Mouse (Mus musculus): Measurements from ENCODE around the gene Steap4. TPM values are rescaled to one million over a fixed set of nuclear protein-coding genes. Genes with fewer than 3 reads are reported as not detected.

Gene Steap4
- polyA plus RNA-seq, 1 experiment from 2014 or later: 3.4 TPM

DNA sequence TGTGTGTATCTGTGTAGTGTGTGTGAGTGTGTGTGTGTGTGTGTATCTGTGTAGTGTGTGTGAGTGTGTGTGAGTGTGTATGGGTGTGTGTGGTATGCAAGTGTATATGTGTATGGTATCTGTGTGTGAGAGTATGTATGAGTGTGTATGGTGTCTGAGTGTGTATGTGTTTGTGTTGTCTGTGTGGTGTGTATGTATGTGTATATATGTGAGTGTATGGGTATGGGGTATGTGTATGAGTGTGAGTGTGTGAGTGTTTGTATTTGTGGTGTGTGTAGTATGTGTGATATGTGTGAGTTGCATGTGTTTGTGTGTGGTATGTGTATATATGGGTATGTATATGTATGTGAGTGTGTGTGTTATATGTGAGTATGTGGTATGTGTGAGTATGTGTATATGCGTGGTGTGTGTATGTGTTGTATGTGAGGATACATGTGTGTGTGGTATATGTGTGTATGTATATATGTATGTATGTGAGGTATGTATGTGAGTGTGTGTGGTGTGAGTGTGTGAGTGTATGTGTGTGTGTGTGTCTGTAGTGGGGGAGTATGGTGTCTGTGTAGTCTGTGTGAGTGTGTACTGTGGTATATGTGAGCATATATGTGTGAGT, 35.1 kb downstream of the Steap4 start:
- Histone ChIP-seq H3K9ac (no peak overlapping the region), H3K27ac (no peak overlapping the region), H3K27me3 (no peaks in the 10 kb centered on the region), H3K4me3 (no peak overlapping the region), H3K9me3 (no peaks in the 10 kb centered on the region), H3K4me2 (replicated peaks) (no peak overlapping the region), H3K36me3 (no peaks in the 10 kb centered on the region), H3K4me1 (peaks cover 8% of the 10 kb centered on the region; the same call in 1 of the 2 replicates)
- 93% methylated on average over 1 of the region's 1 CpGs for WGBS
- no peak for ATAC-seq (ENCODE audit: low FRiP score, low read depth)

DNA sequence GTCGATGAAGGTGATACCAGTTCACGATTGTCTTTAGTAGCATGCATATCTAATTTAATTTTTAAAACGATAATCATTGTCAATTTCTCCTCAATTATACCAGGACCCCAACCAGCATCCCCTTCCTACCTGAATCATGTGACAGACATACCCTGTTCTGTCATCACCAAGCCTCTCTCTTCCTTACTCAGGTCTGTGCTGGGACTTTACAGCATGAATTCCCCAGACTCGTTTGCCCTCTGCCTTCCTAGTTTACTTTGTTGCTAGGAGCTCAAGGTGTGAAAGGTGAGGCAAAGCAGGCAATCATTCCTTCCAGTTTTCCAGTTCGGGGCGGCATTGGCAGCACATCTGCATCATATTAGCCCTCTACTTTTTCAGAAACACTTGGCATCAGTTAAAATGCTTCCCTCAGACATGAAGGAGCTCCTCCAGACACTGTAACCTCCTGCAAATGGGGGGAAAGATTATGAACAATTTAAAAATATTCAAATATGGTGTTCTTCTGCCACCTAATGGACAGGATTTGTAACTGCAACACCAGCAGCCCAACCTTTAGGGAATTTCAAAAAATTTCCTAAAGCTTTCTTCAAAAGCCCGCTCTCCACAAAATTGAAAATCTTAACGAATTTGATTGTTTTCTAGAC, 36.3 kb downstream of the Steap4 start:
- no peak overlapping the region for H3K4me3 ChIP-seq
- H3K4me1 ChIP-seq: peaks cover 8% of the 10 kb centered on the region; the same call in 1 of the 2 replicates
- no peaks in the 10 kb centered on the region for H3K36me3 ChIP-seq
- H3K4me2 ChIP-seq (replicated peaks): peak overlapping the region; percentile 19; the same call in 1 of the 2 replicates
- no peaks in the 10 kb centered on the region for H3K9me3 ChIP-seq
- H3K27ac ChIP-seq: no peak overlapping the region
- no peaks in the 10 kb centered on the region for H3K27me3 ChIP-seq
- ATAC-seq (ENCODE audit: low FRiP score, low read depth): peak; percentile 83
- H3K9ac ChIP-seq: no peak overlapping the region
- 41% methylated on average over 8 of the region's 8 CpGs for WGBS

DNA sequence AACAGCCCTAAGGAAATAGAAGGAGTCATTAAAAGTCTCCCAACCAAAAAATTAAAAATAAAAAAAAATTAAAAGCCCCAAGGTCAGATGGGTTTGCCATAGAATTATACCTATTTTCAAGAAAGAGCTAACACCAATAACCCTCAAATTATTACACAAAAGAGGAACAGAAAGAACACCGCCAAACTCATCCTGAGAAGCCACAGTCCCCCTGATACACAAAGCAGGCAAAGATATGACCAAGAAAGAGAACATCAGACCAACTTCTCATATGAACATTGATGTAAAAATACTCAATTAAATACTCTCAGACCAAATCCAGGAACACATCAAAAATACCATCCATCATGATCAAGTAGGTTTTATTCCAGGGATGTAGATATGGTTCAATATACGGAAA, 36.8 kb downstream of the Steap4 start:
- Histone ChIP-seq H3K9me3 (no peaks in the 10 kb centered on the region), H3K27ac (no peak overlapping the region), H3K27me3 (no peaks in the 10 kb centered on the region), H3K4me1 (peaks cover 8% of the 10 kb centered on the region; the same call in 1 of the 2 replicates), H3K4me3 (no peak overlapping the region), H3K36me3 (no peaks in the 10 kb centered on the region), H3K9ac (no peak overlapping the region), H3K4me2 (replicated peaks) (no peak overlapping the region)
- ATAC-seq (ENCODE audit: low FRiP score, low read depth): no peak
- 92% methylated on average over 2 of the region's 2 CpGs for WGBS

DNA sequence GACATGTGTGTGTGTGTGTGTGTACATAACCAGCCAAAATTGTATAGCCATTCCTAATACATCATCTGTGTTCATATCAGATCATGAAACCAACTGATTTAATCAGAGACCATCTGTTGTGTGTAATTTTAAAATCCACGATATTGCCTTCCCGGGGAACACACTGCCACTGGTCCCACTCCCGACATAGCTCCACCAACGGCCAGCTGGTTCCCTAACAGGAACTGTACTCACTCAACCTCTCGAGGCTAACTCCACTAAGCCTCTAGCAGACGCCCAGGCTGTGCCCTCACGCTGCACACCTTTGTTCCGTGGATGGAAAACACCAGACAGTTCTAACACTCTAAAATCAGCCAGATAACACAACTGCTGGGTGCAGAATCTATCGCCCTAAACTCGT, 40.2 kb downstream of the Steap4 start:
- Histone ChIP-seq H3K9me3 (no peaks in the 10 kb centered on the region), H3K9ac (no peak overlapping the region), H3K4me2 (replicated peaks) (no peak overlapping the region), H3K4me3 (no peak overlapping the region), H3K27me3 (no peaks in the 10 kb centered on the region), H3K4me1 (0 out of 2 replicates have a peak, but pooled peaks cover 4% of the 10 kb centered on the region), H3K36me3 (no peaks in the 10 kb centered on the region), H3K27ac (no peak overlapping the region)
- WGBS: 78% methylated on average over 10 of the region's 10 CpGs
- ATAC-seq (ENCODE audit: low FRiP score, low read depth): no peak

DNA sequence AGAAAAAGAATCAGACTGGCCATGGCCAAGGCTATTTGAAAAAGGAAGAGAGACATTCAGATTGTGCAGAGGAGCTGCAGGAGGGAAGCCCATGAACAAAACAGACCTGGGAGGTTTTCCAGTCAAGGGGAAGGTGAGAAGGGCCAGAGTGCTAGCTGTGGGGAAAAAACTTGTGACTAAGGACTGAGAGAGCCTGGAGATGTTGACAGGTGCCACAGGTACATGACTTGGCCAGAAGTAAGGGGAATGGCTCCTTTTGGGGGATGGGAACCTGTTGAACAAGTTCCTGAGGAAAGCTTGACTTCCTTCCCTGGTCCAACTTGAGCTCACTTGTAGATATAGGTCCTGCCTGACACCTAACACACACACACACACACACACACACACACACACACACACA, 42.6 kb downstream of the Steap4 start:
- Histone ChIP-seq H3K27me3 (no peaks in the 10 kb centered on the region), H3K4me2 (replicated peaks) (no peak overlapping the region), H3K27ac (no peak overlapping the region), H3K4me1 (no peaks in the 10 kb centered on the region), H3K4me3 (no peak overlapping the region), H3K9ac (no peak overlapping the region), H3K36me3 (no peaks in the 10 kb centered on the region), H3K9me3 (no peaks in the 10 kb centered on the region)
- ATAC-seq (ENCODE audit: low FRiP score, low read depth): no peak

DNA sequence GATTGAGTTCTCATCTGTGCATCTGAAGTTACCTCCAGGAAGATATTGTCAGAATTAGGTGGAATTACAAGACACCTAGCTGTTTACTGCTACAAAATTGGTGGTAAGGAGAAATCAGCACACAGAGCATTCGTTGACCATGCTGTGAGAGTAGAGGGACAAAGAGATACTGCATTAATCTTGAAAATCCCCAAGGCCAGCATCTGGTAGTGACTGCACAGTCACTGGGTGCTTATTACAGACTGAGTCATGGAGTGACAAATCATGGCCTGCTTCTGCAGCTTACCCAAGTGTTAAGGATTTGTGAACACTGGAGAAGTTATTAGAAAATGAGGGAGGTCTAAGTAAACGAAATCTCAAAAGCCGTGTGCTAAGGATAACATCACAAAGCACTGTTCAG, 53.0 kb downstream of the Steap4 start:
- ATAC-seq (ENCODE audit: low FRiP score, low read depth): no peak
- no peaks in the 10 kb centered on the region for H3K27me3 ChIP-seq
- H3K9me3 ChIP-seq: peaks cover 8% of the 10 kb centered on the region; the same call in 1 of the 2 replicates
- no peaks in the 10 kb centered on the region for H3K4me1 ChIP-seq
- no peaks in the 10 kb centered on the region for H3K36me3 ChIP-seq
- H3K4me3 ChIP-seq: no peak overlapping the region
- no peak overlapping the region for H3K27ac ChIP-seq
- H3K9ac ChIP-seq: no peak overlapping the region
- WGBS: 71% methylated on average over 3 of the region's 3 CpGs
- H3K4me2 ChIP-seq (replicated peaks): no peak overlapping the region

Other genes starting within 250 kb of the Steap4 start
- gene Sri, start 85.6 kb downstream of the Steap4 start, polyA plus RNA-seq (2015; fragmentation: Nextera tagmentation; extraction: Ambion mirVana): 256 and 259 TPM in 2 replicates